Mouse (Mus musculus) lung, adult 2 months (tissue): ENCODE data around the gene Ephb1.

Experiments
- CTCF ChIP-seq: fragments of 200-500 bp; IDR thresholded peaks from 2 replicates; pipeline ENCODE4 v1.5.1; 2011; ENCODE audit warnings: mild to moderate bottlenecking, low read length, control low read depth; ENCODE audit not compliant: insufficient read depth
- POLR2A ChIP-seq: fragments of 200-500 bp; IDR thresholded peaks from 2 replicates; pipeline ENCODE4 v1.6.1; 2011; ENCODE audit warnings: low read depth, mild to moderate bottlenecking, control low read depth, low read length, borderline replicate concordance; ENCODE audit errors: extremely low read depth

DNA sequence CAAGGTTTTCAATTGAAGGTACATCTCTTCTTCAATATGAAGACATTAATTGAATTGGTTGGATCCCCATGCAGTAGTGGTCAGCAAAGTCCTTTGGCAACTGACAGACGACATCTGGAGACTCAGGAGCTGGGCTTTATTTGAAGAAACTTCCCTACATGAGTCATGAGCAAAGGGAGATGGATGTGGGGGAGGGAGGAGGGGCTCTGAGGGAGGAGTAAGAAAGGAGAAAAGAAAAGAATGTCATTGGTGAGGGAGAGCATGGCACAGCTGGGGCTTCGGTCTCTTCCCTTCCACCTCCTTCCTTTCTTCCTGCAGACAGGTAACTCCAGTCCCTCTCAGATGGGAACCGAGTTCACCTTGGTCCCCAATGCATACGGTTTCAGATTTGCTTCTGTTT, 431.6 kb downstream of the Ephb1 start:
- TF ChIP-seq POLR2A = no peak
- no peak for TF ChIP-seq CTCF
